Mouse (Mus musculus) induced T-regulatory cell, adult 2 months (primary cell): ENCODE data around the gene Vmn1r84.

ENCODE experiments used
- DNase-seq: peaks from one replicate; pipeline ENCODE4 v3.0.0-alpha.2; 2012; ENCODE audit warnings: low read depth

Vmn1r84 gene

GRCm38 (mm10) chr7:12369173-12369572 is at the start of gene Vmn1r84:
Gene Vmn1r84, minus strand, starts transcription at chr7:12369273.
- DNase-seq: no peak

- DNase-seq: no peak
Observed at GRCm38 (mm10) chr7:12329381-12329780, 39.7 kb downstream of the Vmn1r84 start, which contains the start of gene Vmn1r83. Gene Vmn1r83, minus strand, starts transcription at chr7:12329481.
